Mouse (Mus musculus): ENCODE results near the gene Daam2.
A peak's percentile ranks its signal among the peaks of the same experiment; 100 is the strongest.

Daam2 gene

DNA sequence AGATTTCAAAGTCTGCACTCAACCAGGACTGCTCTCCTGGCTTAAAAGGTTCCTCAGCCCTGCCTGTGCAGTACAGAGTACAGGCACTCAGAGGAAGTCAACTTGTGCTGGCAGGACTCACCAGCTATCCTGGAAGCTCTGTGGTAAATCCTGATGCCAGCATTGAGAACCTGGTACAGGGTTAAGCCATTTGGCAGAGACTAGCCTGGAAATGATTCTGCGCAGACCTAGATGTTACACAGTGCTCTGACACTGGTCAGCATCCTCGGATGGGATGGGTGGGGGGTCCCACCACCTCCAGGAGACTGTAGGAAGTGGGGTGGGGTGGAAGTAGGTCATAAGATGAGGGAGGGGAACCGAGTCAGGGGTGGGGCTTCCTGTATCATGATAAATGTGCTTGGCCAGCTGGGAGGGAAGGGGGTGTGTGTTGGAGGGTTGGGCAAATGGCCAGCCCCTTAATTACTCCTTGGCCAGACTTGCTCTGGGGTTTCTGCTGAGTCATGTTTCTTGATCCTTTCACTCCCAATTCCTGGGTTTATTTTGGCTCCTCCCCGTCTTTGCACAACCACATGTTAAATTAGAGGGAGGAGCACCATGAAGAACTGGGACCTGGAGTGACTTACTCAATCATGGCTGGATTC, 132.0 kb downstream of the Daam2 start:
- DNase-seq (ENCODE audit: low read depth, low spot score), result peak; percentile 50

- DNase-seq (ENCODE audit: low read depth, low spot score), result no peak
Observed at GRCm38 (mm10) chr17:49431176-49431575, 133.0 kb downstream of the Daam2 start.

GRCm38 (mm10) chr17:49430136-49430535, 134.0 kb downstream of the Daam2 start:
- DNase-seq (ENCODE audit: low read depth, low spot score), result no peak

GRCm38 (mm10) chr17:49429471-49430129, 134.5 kb downstream of the Daam2 start:
- DNase-seq (ENCODE audit: low read depth, low spot score), result no peak

GRCm38 (mm10) chr17:49428751-49429415, 135.3 kb downstream of the Daam2 start:
- no peak for DNase-seq (ENCODE audit: low read depth, low spot score)

DNA sequence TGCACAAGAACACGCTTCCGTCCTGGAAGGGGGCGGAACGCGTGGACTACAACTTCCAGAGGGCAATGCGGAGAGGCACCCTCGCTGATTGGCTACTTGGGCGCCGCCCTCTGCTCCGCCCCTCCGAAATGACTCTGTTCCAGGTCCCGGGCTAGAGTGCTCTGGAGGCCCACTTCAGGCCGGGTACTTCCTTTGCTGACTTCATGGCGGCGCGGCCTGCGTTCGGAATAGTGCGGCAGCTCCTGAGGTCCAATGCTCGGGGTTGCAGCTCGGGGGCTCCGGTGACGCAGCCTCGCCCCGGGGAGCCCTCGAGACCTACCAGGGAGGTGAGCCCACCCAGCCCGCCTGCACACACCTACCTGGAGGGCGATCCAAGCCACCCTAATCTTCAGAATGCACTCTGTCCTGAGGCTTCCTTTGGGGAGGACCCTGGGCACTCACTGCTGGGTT, 135.9 kb downstream of the Daam2 start, which contains the start of gene Mocs1:
TSS of gene Mocs1 (plus strand) at position 124 of the 450 bp plus-strand sequence.
- DNase-seq (ENCODE audit: low read depth, low spot score), result peak; percentile 84

DNA sequence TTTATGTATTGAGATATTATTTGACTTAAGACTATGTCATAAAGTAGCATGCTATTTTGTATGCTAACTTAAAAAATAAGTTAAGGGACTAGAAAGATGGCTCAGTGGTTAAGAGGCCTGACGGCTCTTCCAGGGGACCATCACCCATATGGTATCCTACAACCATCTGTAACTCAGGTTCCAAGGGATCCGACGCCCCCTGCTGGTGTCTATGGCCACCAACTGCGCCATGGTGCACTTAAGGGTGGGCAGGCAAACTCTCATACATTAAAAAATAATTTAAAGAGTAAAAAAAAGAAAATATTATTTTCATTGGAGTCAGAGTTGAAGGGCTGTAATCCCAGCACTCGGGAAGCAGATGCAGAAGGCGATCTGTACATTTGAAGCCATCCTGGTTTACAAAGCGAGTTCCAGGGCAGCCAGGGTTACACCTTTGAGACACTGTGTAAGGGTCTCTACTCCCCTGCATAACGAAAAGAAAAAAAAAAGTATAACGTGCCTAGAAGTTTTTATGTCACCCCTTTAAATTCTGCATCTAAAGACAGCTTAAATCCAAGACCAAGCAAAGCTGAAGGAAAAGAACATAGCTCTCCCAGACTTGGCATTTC, 136.4 kb downstream of the Daam2 start:
- DNase-seq (ENCODE audit: low read depth, low spot score), result no peak

DNA sequence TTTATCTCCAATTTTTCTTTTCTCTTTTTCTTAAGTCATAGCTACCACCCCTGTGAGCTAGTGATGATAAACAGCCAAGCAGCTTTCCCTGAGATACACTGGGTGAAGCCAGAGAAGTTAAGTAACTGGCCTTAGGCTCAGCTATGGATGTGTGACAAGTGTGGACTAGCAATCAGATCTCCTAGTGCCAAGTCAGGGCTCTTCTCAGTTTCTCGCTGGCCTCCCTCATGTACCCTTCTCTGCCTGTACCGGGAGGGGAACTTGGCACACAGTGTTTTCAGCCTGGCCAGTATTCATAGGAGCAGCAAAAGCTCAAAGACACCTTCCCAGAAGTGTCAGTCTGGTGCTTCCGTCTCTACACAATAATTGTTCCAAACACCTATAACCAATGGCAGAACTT, 140.3 kb downstream of the Daam2 start:
- no peak for DNase-seq (ENCODE audit: low read depth, low spot score)

- DNase-seq (ENCODE audit: low read depth, low spot score), result no peak
Observed at GRCm38 (mm10) chr17:49423067-49423325, 141.1 kb downstream of the Daam2 start.

- DNase-seq (ENCODE audit: low read depth, low spot score), result no peak
Observed at GRCm38 (mm10) chr17:49422286-49423066, 141.7 kb downstream of the Daam2 start.

DNA sequence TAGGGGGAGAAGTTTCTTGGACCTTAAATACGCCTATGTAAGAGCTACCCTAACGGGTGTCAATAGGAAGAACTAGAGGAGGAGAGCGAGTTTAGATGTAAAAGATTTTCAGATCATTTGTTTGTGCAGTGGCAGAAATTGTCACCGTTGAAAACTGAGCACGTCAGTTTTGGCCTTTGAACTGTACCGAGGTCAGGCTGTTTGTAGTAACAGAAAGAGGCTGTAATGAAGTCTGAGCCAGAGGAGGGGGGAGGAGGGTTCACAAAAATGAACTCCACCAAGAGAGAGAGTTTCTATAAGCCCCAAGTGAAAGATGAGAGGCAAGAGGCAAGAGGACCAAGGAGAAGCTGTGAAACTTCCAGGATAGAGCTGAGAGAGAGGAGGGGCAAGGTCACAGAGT, 144.3 kb downstream of the Daam2 start:
- no peak for DNase-seq (ENCODE audit: low read depth, low spot score)

DNA sequence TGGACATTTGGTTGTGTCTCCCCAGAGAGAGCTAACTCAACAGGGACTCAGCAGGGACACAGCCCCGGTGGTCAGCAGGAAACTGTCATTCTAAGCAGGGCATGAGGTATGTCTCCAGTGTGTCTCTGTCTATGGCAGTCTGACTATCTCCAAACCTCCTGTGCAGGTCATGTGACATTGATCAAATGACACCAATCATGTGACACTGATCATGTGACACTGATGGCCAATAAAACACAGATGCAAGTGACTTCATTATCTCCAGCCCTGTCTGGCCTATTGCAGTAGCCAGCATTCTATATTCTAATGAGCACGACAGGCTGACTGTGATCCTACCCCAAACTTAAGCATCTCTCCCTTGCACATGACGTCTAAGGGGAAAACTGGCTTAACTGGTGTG, 147.9 kb downstream of the Daam2 start:
- DNase-seq (ENCODE audit: low read depth, low spot score), result no peak

DNA sequence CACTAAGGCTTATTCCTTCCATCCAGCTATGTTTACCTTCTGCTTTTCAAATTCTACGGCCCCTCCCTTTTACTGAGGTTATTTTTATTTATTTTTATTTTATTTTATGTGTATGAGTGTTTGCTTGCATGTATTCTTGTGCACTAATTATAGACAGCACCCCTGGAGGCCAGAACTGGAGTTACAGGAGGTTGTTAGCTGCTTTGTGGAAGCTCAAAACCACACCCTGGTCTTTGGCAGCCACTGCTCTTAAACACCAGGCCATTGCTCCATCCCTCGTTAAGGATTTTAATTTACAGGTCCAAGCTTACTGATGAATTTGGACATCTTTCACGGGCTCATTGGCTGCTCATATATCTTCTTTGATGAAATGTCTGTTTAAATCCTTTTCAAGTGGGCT, 150.6 kb downstream of the Daam2 start:
- no peak for DNase-seq (ENCODE audit: low read depth, low spot score)

DNA sequence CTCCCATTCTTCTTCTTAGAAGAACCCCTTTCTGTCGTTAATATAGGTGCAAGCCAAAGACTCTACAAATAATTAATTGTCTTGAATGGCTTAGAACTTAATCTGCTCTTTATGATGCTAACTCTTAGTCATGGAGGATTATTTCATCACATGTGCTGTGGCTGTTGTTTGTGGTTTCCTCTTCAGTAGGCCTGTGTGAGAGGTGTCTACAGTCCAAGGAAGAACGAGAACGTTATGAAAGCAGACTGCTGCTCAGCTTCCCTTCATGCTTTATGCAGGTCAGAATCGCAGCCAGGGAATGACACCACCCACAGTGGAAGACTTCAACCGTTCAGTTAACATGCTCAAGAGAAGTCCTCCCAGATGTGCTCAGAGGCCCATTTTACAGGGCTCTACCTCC, 151.2 kb downstream of the Daam2 start:
- no peak for DNase-seq (ENCODE audit: low read depth, low spot score)

All from c-Kit-negative CD71-positive TER-119-positive erythroid progenitor cells, embryonic 14.5 days (primary cell).